Mouse (Mus musculus) layer of hippocampus, adult 11-12 months (tissue): ENCODE measurements around the gene Olfr881.

Source experiments
- DNase-seq: peaks from one replicate; pipeline ENCODE4 v3.0.0; 2022; ENCODE audit warnings: low spot score

Gene Olfr881

DNA sequence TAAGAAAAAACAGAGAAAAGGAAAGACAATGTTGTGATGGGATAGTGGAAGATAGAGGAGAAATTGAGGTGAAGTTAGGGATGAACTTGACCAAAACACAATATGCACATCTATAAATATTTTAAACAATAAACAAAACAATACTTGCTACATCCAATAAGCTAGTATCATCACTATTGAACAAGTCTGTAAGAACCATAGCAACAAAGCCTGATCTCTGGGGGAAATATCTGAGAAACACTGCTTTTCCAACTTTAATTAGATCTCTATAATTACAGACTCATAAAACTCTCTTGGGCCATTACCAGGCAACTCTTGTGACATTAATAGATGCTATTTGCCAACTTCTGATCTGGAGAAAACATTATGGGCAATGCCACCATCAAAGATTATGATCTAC lies at the start of gene Olfr881:
TSS of gene Olfr881 (plus strand) at position 301 of the 400 bp plus-strand sequence.
- DNase-seq: no peak

- DNase-seq: no peak
Measured at GRCm38 (mm10) chr9:37998581-37999204, 7.1 kb downstream of the Olfr881 start.

DNA sequence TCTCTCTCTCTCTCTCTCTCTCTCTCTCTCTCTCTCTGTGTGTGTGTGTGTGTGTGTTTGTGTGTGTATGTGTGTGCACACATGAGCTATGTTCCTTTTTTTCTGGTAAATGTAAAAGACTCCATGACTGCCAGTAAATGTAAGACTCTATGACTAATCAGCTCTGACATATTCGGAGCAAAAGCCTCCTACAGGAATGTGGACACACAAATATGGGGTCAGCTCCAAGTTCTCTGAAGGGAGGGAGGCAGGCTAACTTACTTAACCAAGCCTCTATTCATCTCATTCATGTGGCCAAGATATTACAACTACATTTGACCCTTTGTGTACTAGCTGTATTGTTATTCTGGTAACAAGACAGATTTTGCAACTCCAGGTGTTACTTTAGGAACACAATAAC lies 8.4 kb downstream of the Olfr881 start:
- no peak for DNase-seq

DNA sequence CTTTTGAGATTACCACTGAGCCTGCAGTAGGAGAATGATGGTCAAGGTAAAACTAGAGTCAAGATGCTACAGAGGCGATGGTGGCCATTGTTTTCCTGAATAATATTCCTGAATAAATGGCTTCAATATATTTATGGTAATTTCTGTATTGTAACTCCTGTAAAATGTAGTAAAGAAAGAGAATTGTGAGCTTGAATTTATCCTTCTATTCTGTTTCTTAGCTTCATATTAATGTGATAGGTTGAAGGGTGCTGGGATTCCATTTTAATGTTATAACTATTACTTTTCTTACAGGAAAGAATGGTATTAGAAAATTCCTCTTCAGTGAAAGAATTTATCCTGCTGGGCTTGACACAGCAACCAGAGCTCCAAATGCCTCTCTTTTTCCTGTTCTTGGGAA lies 33.9 kb downstream of the Olfr881 start, which contains the start of gene Olfr883:
TSS of gene Olfr883 (plus strand) at position 301 of the 400 bp plus-strand sequence.
- no peak for DNase-seq
